Mouse (Mus musculus) c-Kit-positive CD71-positive TER-119-negative erythroid progenitor cells, embryonic 14.5 days (primary cell): ENCODE data around the gene Tmppe.

Experiments
- DNase-seq: peaks from one replicate; pipeline ENCODE4 v3.0.0-alpha.2; 2013; ENCODE audit warnings: low read depth

Tmppe gene

GRCm38 (mm10) chr9:114442893-114443292, 42.0 kb downstream of the Tmppe start:
- DNase-seq: no peak

DNA sequence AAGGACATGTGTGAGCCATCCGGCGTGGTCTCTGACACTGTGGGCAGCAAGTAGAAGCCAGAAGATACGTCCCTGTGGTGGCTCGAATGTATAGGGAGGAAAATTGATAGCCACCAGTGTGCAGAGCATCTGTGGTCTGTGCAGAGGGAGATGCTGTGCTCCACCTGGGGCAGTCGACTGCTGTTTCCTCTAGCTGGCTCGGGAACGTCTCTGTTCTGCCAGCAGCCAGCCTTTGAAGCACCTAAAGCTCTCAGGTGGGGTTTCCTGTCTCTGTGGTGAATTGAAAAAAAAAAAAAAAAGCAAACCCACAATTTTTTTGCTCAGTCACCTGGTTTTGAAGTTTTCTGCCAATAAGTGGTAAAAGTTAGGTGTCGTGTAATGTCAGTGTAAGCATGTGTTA, 42.4 kb downstream of the Tmppe start:
- no peak for DNase-seq

DNA sequence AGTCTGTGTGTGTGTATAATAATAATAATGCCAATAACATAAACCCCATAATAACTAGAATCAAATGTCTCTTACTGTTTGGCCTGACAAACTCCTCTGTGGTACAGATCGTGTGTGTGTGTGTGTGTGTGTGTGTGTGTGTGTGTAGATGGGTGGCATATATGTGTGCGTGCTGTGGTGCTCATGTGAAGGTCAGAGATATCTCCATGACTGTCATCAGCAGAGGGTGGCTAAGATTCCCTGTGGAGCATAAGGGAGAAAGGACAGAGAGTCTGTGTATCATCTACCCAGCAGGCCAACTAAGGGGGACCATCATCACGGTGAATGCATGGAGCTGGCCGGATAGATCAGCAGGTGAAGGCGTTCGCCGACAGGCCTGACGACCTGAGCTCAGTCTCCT, 46.0 kb downstream of the Tmppe start:
- DNase-seq: no peak

- DNase-seq: no peak
These were observed 47.8 kb downstream of the Tmppe start for GRCm38 (mm10) chr9:114448700-114449099.

- no peak for DNase-seq
These were observed 48.3 kb downstream of the Tmppe start for GRCm38 (mm10) chr9:114449120-114449754.

DNA sequence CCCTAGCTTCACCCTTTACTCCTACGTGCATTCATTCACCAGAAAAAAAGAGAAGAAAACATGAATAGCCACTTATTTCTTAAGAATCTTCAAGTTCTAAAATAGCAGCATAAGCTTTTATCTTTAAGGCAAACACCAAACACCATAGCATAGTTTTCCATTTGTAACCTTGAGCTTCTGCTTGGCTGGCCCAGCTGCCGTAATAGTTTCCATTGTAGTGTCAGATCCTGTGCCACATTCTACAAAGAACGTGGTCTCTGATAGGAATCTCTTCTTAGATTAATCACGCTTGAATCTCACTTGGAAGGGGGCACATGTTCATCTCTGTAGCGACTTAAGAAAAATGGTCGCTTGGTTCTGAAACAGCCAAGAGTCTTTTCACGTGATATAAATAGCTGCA, 50.7 kb downstream of the Tmppe start:
- DNase-seq: no peak

DNA sequence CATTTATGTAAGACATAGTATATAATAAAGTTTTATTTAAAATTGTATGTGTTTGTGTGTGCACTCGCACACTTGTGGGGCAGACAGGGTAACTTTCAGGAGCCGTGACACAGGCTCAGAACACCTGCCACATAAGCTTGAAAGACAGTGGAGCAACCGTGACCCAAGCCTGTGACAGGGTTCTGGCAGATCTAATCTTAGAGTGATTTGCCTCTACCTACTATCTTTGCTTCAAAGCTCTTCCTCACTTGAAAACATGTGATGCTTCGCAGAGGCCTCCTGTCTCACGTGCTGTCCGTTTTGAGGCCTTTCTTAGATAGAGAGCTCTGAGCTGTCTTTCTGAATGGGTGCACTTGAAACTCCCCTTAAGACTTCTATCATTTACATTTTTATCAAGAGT, 51.5 kb downstream of the Tmppe start:
- no peak for DNase-seq

DNA sequence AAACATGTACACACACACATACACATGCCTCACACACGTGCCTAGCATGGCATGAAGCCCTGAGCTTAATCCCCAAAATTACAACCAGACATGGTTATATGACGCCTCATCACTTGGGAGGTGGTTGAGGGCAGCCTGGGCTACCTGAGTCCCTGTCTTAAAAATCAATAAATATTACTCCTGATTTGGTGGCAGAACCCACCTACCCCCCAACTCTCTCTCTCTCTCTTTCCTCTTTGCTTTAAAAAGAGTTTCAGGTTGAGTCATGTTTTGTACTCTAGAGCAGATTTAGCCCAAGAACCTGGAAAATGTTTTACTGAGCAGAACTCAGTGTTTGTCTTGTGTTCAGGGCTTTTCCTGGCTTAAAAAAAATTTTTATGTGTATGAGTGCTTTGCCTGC, 54.5 kb downstream of the Tmppe start:
- no peak for DNase-seq
